Mouse (Mus musculus) MEL (cell line): ENCODE data around the gene Raver1.

Experiments used
- BHLHE40 ChIP-seq: IDR thresholded peaks from 2 replicates; pipeline ENCODE4 v1.6.1; 2012; ENCODE audit warnings: low read depth, mild to moderate bottlenecking, inconsistent platforms, low read length, improper control_type of control experiment, borderline replicate concordance
- CHD2 ChIP-seq: IDR thresholded peaks from 2 replicates; pipeline ENCODE4 v1.6.1; 2011; ENCODE audit warnings: low read length, improper control_type of control experiment
- CTCF ChIP-seq, 3 experiments: IDR thresholded peaks in 2 of 3; conservative IDR thresholded peaks in 1 of 3; 2 replicates each; pipeline ENCODE4 v1.5.1; 2011 to 2012; ENCODE audit warnings: low read length in 3 of 3, low read depth in 2 of 3, mild to moderate bottlenecking in 2 of 3, improper control_type of control experiment in 1 of 3, inconsistent platforms in 1 of 3, mixed read lengths in 1 of 3, moderate library complexity in 1 of 3; ENCODE audit not compliant: control insufficient read depth in 1 of 3, insufficient read depth in 1 of 3, poor library complexity in 1 of 3, severe bottlenecking in 1 of 3
- EP300 ChIP-seq, 2 experiments: IDR thresholded peaks; 2 replicates each; pipeline ENCODE4 v1.6.1; 2011; ENCODE audit warnings: improper control_type of control experiment in 2 of 2, low read length in 2 of 2, low read depth in 1 of 2, mild to moderate bottlenecking in 1 of 2
- GATA1 ChIP-seq: IDR thresholded peaks from 2 replicates; pipeline ENCODE4 v1.6.1; 2011; ENCODE audit warnings: low read depth, low read length, improper control_type of control experiment
- JUND ChIP-seq: IDR thresholded peaks from 2 replicates; pipeline ENCODE4 v1.6.1; 2011; ENCODE audit warnings: low read depth, mild to moderate bottlenecking, improper control_type of control experiment, low read length
- MAFK ChIP-seq: IDR thresholded peaks from 2 replicates; pipeline ENCODE4 v1.6.1; 2011; ENCODE audit warnings: low read depth, mild to moderate bottlenecking, low read length, improper control_type of control experiment, borderline replicate concordance
- POLR2A ChIP-seq, 2 experiments: IDR thresholded peaks; 2 replicates each; pipeline ENCODE4 v1.6.1; 2011 to 2012; ENCODE audit warnings: low read length in 2 of 2, mild to moderate bottlenecking in 2 of 2, control low read depth in 1 of 2, improper control_type of control experiment in 1 of 2, low read depth in 1 of 2, moderate library complexity in 1 of 2; ENCODE audit not compliant: control insufficient read depth in 1 of 2, insufficient read depth in 1 of 2, poor library complexity in 1 of 2
- SIN3A ChIP-seq: IDR thresholded peaks from 2 replicates; pipeline ENCODE4 v1.6.1; 2012; ENCODE audit warnings: low read length, improper control_type of control experiment, inconsistent platforms
- TCF12 ChIP-seq: IDR thresholded peaks from 2 replicates; pipeline ENCODE4 v1.6.1; 2014; ENCODE audit warnings: low read depth, mild to moderate bottlenecking, inconsistent platforms, low read length, improper control_type of control experiment, moderate library complexity
- ZC3H11A ChIP-seq: IDR thresholded peaks from 2 replicates; pipeline ENCODE4 v1.6.1; 2012; ENCODE audit warnings: low read depth, mild to moderate bottlenecking, inconsistent platforms, low read length, improper control_type of control experiment

DNA sequence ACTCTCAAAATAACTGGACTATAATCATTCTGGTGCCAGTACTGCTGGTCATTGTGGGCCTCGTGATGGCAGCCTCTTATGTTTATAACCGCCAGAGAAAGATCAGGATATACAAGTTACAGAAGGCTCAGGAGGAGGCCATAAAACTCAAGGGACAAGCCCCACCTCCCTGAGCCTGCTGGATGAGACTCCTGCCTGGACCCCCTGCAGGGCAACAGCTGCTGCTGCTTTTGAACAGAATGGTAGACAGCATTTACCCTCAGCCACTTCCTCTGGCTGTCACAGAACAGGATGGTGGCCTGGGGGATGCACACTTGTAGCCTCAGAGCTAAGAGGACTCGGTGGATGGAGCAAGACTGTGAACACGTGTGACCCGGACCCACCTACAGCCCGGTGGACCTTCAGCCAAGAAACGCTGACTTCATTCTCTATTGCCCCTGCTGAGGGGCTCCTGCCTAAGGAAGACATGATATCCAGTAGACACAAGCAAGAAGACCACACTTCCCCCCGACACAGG, 64.0 kb downstream of the Raver1 start:
- TF ChIP-seq CTCF (IDR thresholded peaks at IDR 0.05 in 2 of 3, conservative IDR thresholded peaks at IDR 0.05 in 1 of 3; ENCODE audit: control insufficient read depth in 1 of 3, insufficient read depth in 1 of 3, low read depth in 2 of 3, low read length in 3 of 3, poor library complexity in 1 of 3, severe bottlenecking in 1 of 3): no peak
- TF ChIP-seq GATA1: no peak
- TF ChIP-seq ZC3H11A: no peak
- TF ChIP-seq BHLHE40: no peak
- TF ChIP-seq MAFK: no peak
- TF ChIP-seq CHD2: no peak
- TF ChIP-seq SIN3A: no peak
- TF ChIP-seq POLR2A (IDR thresholded peaks at IDR 0.05; ENCODE audit: control insufficient read depth in 1 of 2, insufficient read depth in 1 of 2, low read depth in 1 of 2, low read length in 2 of 2, poor library complexity in 1 of 2): no peak
- TF ChIP-seq TCF12: no peak
- no peak for TF ChIP-seq EP300 (IDR thresholded peaks at IDR 0.05; ENCODE audit: low read depth in 1 of 2, low read length in 2 of 2)
- TF ChIP-seq JUND: no peak
